Mouse (Mus musculus) hematopoietic stem cell, adult 5-6 weeks (primary cell): Measurements from ENCODE around the gene Cldn11. TPM values are rescaled to one million over a fixed set of nuclear protein-coding genes. Genes with fewer than 3 reads are reported as not detected.

Experiments
- ATAC-seq, 2 experiments: fragments of 125-278 bp in 1 of 2; replicated peaks in 1 of 2; 2 replicates each; pipeline ENCODE4 v1.8.0; 2016 to 2017; ENCODE audit warnings: inconsistent platforms in 2 of 2, mild to moderate bottlenecking in 2 of 2, moderate number of reproducible peaks in 2 of 2, low read depth in 1 of 2, moderate TSS enrichment in 1 of 2; ENCODE audit not compliant: low FRiP score in 2 of 2, poor library complexity in 2 of 2, severe bottlenecking in 2 of 2, insufficient read depth in 1 of 2, low TSS enrichment in 1 of 2
- total RNA-seq: library from RNA; stranded (forward); fragments of 172-1452, 232-1000 nt; gene quantifications from 2 replicates; pipeline ENCODE4 v1.2.3, GENCODE M21; 2017

The Cldn11 gene
- total RNA-seq, 1 experiment from 2014 or later = not detected

DNA sequence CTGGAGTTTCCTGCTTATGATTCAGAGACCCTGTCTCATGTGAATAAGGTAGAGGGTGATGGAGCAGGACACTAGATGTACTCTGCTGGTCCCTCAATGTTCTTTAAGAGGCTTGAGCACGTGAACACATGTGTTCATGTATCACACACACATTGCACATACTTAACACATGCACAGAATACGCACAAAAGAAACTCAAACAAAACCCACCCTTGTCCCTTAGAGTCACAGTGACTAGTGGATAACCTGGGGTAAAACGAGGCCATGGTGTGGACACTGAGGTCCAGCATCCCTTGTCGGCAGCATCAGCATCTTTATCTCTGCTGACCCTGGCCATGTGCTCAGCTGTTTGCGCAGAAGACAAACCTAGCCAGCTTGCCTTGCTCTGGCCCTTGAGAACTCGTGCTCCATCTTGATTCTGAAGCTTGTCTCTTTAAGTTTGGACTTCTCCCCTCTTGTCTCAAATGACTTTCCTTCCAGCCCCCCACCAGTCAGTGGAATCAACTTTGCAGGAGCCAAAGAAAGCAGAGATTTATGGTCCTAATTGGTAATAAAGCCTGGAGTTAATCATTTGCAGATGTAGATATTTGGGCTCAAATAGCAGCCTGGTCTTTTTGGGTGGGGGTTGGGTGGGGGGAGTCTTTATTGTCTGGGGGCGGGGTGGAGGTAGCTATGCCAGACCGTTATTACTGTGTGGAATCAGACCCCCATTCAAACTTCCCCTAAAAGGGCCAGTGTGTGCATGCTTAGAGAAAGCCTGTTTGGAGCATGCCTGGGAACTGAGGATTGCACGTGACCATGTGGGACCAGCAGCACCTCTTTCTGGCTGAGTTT is 62.7 kb downstream of the Cldn11 start:
- no peak for ATAC-seq

DNA sequence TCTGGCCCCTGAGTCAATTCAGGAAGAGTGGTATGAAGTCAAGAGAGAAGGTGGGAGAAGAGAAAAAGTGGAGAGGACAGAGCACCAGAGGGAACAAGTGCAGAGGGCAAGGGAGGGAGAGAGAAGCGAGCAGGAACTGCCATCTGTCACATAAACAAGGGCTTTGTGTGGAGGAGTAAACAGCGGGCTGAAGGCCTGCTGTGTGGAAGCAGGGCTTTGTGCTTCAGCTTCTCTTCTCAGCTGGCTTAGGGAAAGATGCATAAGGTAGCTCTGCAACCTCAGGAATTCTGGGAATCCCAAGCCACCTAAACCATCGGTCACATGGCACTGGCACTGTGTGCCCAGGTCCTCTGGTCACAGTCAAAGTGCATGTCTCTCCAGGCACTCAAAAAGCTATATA is 64.1 kb downstream of the Cldn11 start:
- no peak for ATAC-seq

Other genes starting within 250 kb of the Cldn11 start
- gene Phc3, start 180.5 kb upstream of the Cldn11 start, total RNA-seq = 22.7 and 27.5 TPM in 2 replicates
- gene Prkci, start 154.2 kb upstream of the Cldn11 start, total RNA-seq = 15.6 and 16.3 TPM in 2 replicates
- 49.2 and 65.2 TPM in 2 replicates for gene Skil, start 54.9 kb upstream of the Cldn11 start, total RNA-seq
- gene Slc7a14, start 160.5 kb downstream of the Cldn11 start, total RNA-seq = not detected in 2 replicates